Mouse (Mus musculus): ENCODE data around the gene Smagp. TPM values are rescaled to one million over a fixed set of nuclear protein-coding genes. Genes with fewer than 3 reads are reported as not detected.

The Smagp gene
- polyA plus RNA-seq (2014; fragmentation: Illumina TruSeq; extraction: RNeasy Lipid Tissue Mini Kit (QIAGEN cat#74804)), result not detected

GRCm38 (mm10) chr15:100636700-100637501 is at the start of gene Smagp:
Gene Smagp, minus strand, starts transcription at chr15:100636940.

GRCm38 (mm10) chr15:100669337-100669736 is 32.6 kb upstream of the Smagp start, which contains the start of gene Bin2:
Gene Bin2, minus strand, starts transcription at chr15:100669553.

DNA sequence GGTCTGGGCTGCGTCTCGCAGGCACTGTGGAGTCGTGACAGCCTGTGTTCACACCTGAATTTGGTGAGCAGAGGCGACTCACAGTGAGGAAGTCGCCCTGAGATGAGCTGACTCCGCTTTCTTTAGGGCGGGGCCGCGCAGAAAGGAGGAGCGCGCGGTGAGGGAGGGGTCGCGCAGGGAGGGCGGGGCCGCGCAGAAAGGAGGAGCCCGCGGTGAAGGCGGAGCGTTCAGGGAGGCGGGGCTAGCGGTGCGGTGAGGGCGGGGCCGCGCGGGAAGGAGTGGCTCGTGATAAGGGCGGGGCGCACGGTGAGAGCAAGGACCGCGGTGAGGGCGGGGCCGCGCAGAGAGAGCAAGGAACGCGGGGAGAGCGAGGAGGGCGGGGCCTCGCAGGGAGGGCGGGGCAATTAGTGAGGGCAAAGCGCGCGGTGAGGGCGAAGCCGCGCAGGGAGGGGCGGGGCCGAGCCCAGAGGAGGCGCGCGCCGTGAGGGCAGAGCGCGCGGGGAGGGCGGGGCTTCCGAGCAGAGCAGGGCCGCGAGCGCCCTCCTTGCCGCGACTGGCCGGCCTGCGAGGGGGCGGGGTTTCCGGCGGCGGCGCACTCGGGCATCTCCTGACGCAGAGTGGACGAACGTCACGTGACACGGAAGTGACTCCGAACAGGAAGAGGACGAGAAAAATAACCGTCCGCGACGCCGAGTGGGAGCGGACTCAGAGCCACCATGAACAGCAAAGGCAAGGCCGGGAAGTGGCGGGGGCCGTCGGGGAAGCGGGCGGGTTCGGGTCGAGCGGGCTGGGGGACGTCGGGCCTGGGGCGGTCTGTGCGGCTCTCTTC is 21.5 kb downstream of the Smagp start, which contains the start of gene Dazap2:
Gene Dazap2, plus strand, starts transcription at position 354 of the 829 bp plus-strand sequence.

DNA sequence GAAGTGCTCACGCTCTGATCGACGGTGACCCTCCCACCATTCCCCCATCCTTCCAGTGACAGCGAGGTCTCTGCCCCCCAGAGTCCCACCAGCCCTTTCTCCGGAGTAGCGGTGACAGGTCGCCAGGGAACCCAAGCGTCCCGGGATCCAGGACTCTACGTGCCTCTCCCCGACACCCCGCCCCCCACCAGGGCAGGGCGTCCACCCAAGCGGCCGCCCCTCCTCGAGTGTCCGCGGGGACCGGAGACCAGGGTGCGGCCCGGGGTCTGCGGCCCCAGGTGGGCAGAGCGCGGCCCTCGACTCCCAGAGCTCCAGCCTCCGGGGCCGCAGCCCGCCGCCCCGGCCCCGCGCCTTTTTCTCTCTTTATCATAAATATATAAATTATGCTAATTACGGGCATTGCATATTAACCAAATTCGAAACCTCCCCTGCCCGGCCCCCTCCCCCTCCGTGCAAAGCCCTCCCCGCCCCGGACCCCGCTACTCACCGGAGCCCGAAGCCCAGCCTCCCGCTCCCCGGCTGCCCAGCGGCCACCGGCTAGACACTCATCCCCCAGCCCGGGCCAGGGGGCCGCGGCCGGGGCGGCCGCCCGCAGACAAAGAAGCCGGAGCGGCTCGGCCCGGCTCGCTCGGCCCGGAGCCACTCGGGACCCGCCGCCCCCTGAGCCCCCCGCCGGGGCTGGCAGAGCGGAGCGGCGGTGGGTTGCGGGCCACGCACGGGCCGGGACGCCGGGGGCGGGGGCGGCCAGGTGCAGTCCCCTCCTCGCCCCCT is 37.3 kb downstream of the Smagp start, which contains the start of gene Pou6f1:
Gene Pou6f1, minus strand, starts transcription at position 709 of the 771 bp plus-strand sequence.

Other genes with a start within 250 kb of the Smagp start
- gene Gm5475, start 214.8 kb downstream of the Smagp start, polyA plus RNA-seq (2014; fragmentation: Illumina TruSeq; extraction: RNeasy Lipid Tissue Mini Kit (QIAGEN cat#74804)), result not detected
- gene Slc11a2, start 211.9 kb downstream of the Smagp start, polyA plus RNA-seq (2014; fragmentation: Illumina TruSeq; extraction: RNeasy Lipid Tissue Mini Kit (QIAGEN cat#74804)), result 8.7 TPM
- gene Letmd1, start 167.9 kb downstream of the Smagp start, polyA plus RNA-seq (2014; fragmentation: Illumina TruSeq; extraction: RNeasy Lipid Tissue Mini Kit (QIAGEN cat#74804)), result 20.9 TPM
- gene Csrnp2, start 141.5 kb downstream of the Smagp start, polyA plus RNA-seq (2014; fragmentation: Illumina TruSeq; extraction: RNeasy Lipid Tissue Mini Kit (QIAGEN cat#74804)), result 6.5 TPM
- 8.3 TPM for gene Tfcp2, start 84.9 kb downstream of the Smagp start, polyA plus RNA-seq (2014; fragmentation: Illumina TruSeq; extraction: RNeasy Lipid Tissue Mini Kit (QIAGEN cat#74804))
- 3.8 TPM for gene Pou6f1, start 37.0 kb downstream of the Smagp start, polyA plus RNA-seq (2014; fragmentation: Illumina TruSeq; extraction: RNeasy Lipid Tissue Mini Kit (QIAGEN cat#74804))
- 205 TPM for gene Dazap2, start 21.6 kb downstream of the Smagp start, polyA plus RNA-seq (2014; fragmentation: Illumina TruSeq; extraction: RNeasy Lipid Tissue Mini Kit (QIAGEN cat#74804))
- 1.1 TPM for gene Bin2, start 32.6 kb upstream of the Smagp start, polyA plus RNA-seq (2014; fragmentation: Illumina TruSeq; extraction: RNeasy Lipid Tissue Mini Kit (QIAGEN cat#74804))
- gene Cela1, start 51.0 kb upstream of the Smagp start, polyA plus RNA-seq (2014; fragmentation: Illumina TruSeq; extraction: RNeasy Lipid Tissue Mini Kit (QIAGEN cat#74804)), result 1.0 TPM
- 0.88 TPM for gene Galnt6, start 92.4 kb upstream of the Smagp start, polyA plus RNA-seq (2014; fragmentation: Illumina TruSeq; extraction: RNeasy Lipid Tissue Mini Kit (QIAGEN cat#74804))
- gene Slc4a8, start 124.8 kb upstream of the Smagp start, polyA plus RNA-seq (2014; fragmentation: Illumina TruSeq; extraction: RNeasy Lipid Tissue Mini Kit (QIAGEN cat#74804)), result 10.7 TPM
- 2.0 TPM for gene Scn8a, start 232.9 kb upstream of the Smagp start, polyA plus RNA-seq (2014; fragmentation: Illumina TruSeq; extraction: RNeasy Lipid Tissue Mini Kit (QIAGEN cat#74804))

Measured in ovary, adult 10 weeks (tissue).